Mouse (Mus musculus): Measurements from ENCODE around the gene Capn1.
"Not testable (repeated sequence)": the region's sequence is repeated elsewhere in the genome, so short reads cannot be mapped to it uniquely, and the experiment has no call there.

Capn1 gene

GRCm38 (mm10) chr19:6015511-6016315, at the start of gene Capn1:
TSS of gene Capn1 (minus strand) at chr19:6015897.
- DNase-seq (ENCODE audit: low spot score in 2 of 2) = peak; percentile 36 to 41

GRCm38 (mm10) chr19:6063081-6063480, 47.4 kb upstream of the Capn1 start:
- DNase-seq (ENCODE audit: low spot score in 2 of 2) = no peak

- DNase-seq (ENCODE audit: low spot score in 2 of 2) = no peak
Observed at GRCm38 (mm10) chr19:6062418-6062817, 46.7 kb upstream of the Capn1 start.

- no peak for DNase-seq (ENCODE audit: low spot score in 2 of 2)
Observed at GRCm38 (mm10) chr19:6061641-6062302, 46.1 kb upstream of the Capn1 start.

GRCm38 (mm10) chr19:6061021-6061533, 45.4 kb upstream of the Capn1 start, which contains the start of gene Znhit2:
TSS of gene Znhit2 (plus strand) at chr19:6061192.
- peak; percentile 84 to 90 for DNase-seq (ENCODE audit: low spot score in 2 of 2)

GRCm38 (mm10) chr19:6058966-6059365, 43.3 kb upstream of the Capn1 start:
- DNase-seq (ENCODE audit: low spot score in 2 of 2) = no peak

GRCm38 (mm10) chr19:6058513-6058912, 42.8 kb upstream of the Capn1 start:
- no peak for DNase-seq (ENCODE audit: low spot score in 2 of 2)

GRCm38 (mm10) chr19:6057313-6058096, 41.8 kb upstream of the Capn1 start, which contains the start of the genes Mrpl49 and Fau:
TSS of gene Mrpl49 (minus strand) at chr19:6057785.
TSS of gene Fau (plus strand) at chr19:6057844.
- peak; percentile 95 to 98 for DNase-seq (ENCODE audit: low spot score in 2 of 2)

- DNase-seq (ENCODE audit: low spot score in 2 of 2) = no peak
Observed at GRCm38 (mm10) chr19:6056696-6057095, 41.0 kb upstream of the Capn1 start.

- no peak for DNase-seq (ENCODE audit: low spot score in 2 of 2)
Observed at GRCm38 (mm10) chr19:6054296-6054695, 38.6 kb upstream of the Capn1 start.

GRCm38 (mm10) chr19:6052516-6052915, 36.8 kb upstream of the Capn1 start:
- DNase-seq (ENCODE audit: low spot score in 2 of 2) = no peak

- no peak for DNase-seq (ENCODE audit: low spot score in 2 of 2)
Observed at GRCm38 (mm10) chr19:6048681-6049410, 33.1 kb upstream of the Capn1 start.

GRCm38 (mm10) chr19:6047899-6048166, 32.1 kb upstream of the Capn1 start:
- no peak for DNase-seq (ENCODE audit: low spot score in 2 of 2)

- DNase-seq (ENCODE audit: low spot score in 2 of 2) = no peak
Observed at GRCm38 (mm10) chr19:6047154-6047898, 31.6 kb upstream of the Capn1 start.

- peak; percentile 79 to 80 for DNase-seq (ENCODE audit: low spot score in 2 of 2)
Observed at GRCm38 (mm10) chr19:6046294-6047153, 30.8 kb upstream of the Capn1 start, which contains the start of gene Syvn1. TSS of gene Syvn1 (plus strand) at chr19:6046576.

- DNase-seq (ENCODE audit: low spot score in 2 of 2) = no peak
Observed at GRCm38 (mm10) chr19:6045366-6046293, 29.9 kb upstream of the Capn1 start.

GRCm38 (mm10) chr19:6044102-6044501, 28.4 kb upstream of the Capn1 start:
- DNase-seq (ENCODE audit: low spot score in 2 of 2) = not testable (repeated sequence)

GRCm38 (mm10) chr19:6042293-6042692, 26.6 kb upstream of the Capn1 start:
- DNase-seq (ENCODE audit: low spot score in 2 of 2) = no peak

- no peak for DNase-seq (ENCODE audit: low spot score in 2 of 2)
Observed at GRCm38 (mm10) chr19:6040002-6040401, 24.3 kb upstream of the Capn1 start.

Measured in frontal cortex, postnatal 25 days (tissue).